Mouse (Mus musculus): ENCODE measurements at regions not wholly inside any gene's neighbourhood (a gene's known extent, or its start where the extent isn't known, plus 50 kb on each side); places are given as distances from the start of the nearest gene placed in this dataset.

- no peak for DNase-seq (ENCODE audit: low read depth, low spot score)
These were observed 178.9 kb downstream of the Foxo1 start for GRCm38 (mm10) chr3:52446991-52447390.

- DNase-seq (ENCODE audit: low read depth, low spot score): no peak
These were observed 178.4 kb downstream of the Foxo1 start for GRCm38 (mm10) chr3:52446500-52446899.

- no peak for DNase-seq (ENCODE audit: low read depth, low spot score)
These were observed 176.4 kb downstream of the Foxo1 start for GRCm38 (mm10) chr3:52444420-52445119.

GRCm38 (mm10) chr3:52443856-52444255 is 175.7 kb downstream of the Foxo1 start:
- no peak for DNase-seq (ENCODE audit: low read depth, low spot score)

- DNase-seq (ENCODE audit: low read depth, low spot score): no peak
These were observed 161.0 kb downstream of the Foxo1 start for GRCm38 (mm10) chr3:52429014-52429589.

GRCm38 (mm10) chr3:52422826-52423225 is 154.7 kb downstream of the Foxo1 start:
- no peak for DNase-seq (ENCODE audit: low read depth, low spot score)

GRCm38 (mm10) chr3:52416261-52416660 is 148.1 kb downstream of the Foxo1 start:
- peak; percentile 44 for DNase-seq (ENCODE audit: low read depth, low spot score)

- no peak for DNase-seq (ENCODE audit: low read depth, low spot score)
These were observed 147.2 kb downstream of the Foxo1 start for GRCm38 (mm10) chr3:52415361-52415760.

GRCm38 (mm10) chr3:52414017-52414416 is 145.9 kb downstream of the Foxo1 start:
- DNase-seq (ENCODE audit: low read depth, low spot score): no peak

GRCm38 (mm10) chr3:52413187-52413746 is 145.1 kb downstream of the Foxo1 start:
- DNase-seq (ENCODE audit: low read depth, low spot score): peak; percentile 96

- DNase-seq (ENCODE audit: low read depth, low spot score): no peak
These were observed 143.2 kb downstream of the Foxo1 start for GRCm38 (mm10) chr3:52411356-52411755.

- peak; percentile 25 for DNase-seq (ENCODE audit: low read depth, low spot score)
These were observed 141.3 kb downstream of the Foxo1 start for GRCm38 (mm10) chr3:52409465-52409864.

- no peak for DNase-seq (ENCODE audit: low read depth, low spot score)
These were observed 138.7 kb downstream of the Foxo1 start for GRCm38 (mm10) chr3:52406778-52407318.

- DNase-seq (ENCODE audit: low read depth, low spot score): peak; percentile 65
These were observed 136.5 kb downstream of the Foxo1 start for GRCm38 (mm10) chr3:52404636-52405035.

GRCm38 (mm10) chr3:52403032-52403431 is 134.9 kb downstream of the Foxo1 start:
- no peak for DNase-seq (ENCODE audit: low read depth, low spot score)

All from ES-CJ7 (cell line).